Mouse (Mus musculus) heart, embryonic 13.5 days (tissue): ENCODE results near the gene Pank2. TPM values are rescaled to one million over a fixed set of nuclear protein-coding genes. Genes with fewer than 3 reads are reported as not detected.
"Not testable (repeated sequence)": the region's sequence is repeated elsewhere in the genome, so short reads cannot be mapped to it uniquely, and the experiment has no call there.

Source experiments
- ATAC-seq: fragments of 200-750 bp; cut with Nextera tagmentation; 2 replicates; pipeline ENCODE4 v1.8.0; 2017; ENCODE audit warnings: moderate TSS enrichment; ENCODE audit not compliant: insufficient number of reproducible peaks, low FRiP score, low TSS enrichment; ENCODE audit errors: extremely low read depth
- H3K27ac ChIP-seq: fragments of 300-500 bp; sonication (generic); replicated peaks from 2 replicates; pipeline ENCODE4 v1.5.1; 2015; ENCODE audit warnings: moderate library complexity, mild to moderate bottlenecking, inconsistent platforms
- H3K27me3 ChIP-seq: fragments of 300-500 bp; sonication (generic); replicated peaks from 2 replicates; pipeline ENCODE4 v1.6.1; 2015; ENCODE audit warnings: mild to moderate bottlenecking, inconsistent platforms
- H3K36me3 ChIP-seq: fragments of 300-500 bp; sonication (generic); 2 replicates; pipeline ENCODE4 v1.6.1; 2015; ENCODE audit warnings: mild to moderate bottlenecking, inconsistent platforms
- H3K4me1 ChIP-seq: fragments of 300-500 bp; sonication (generic); 2 replicates; pipeline ENCODE4 v1.6.1; 2015; ENCODE audit warnings: inconsistent platforms
- H3K4me2 ChIP-seq: fragments of 300-500 bp; sonication (generic); 2 replicates; pipeline ENCODE4 v1.6.1; 2015; ENCODE audit warnings: inconsistent platforms, mild to moderate bottlenecking, moderate library complexity
- H3K4me3 ChIP-seq: fragments of 300-500 bp; sonication (generic); 2 replicates; pipeline ENCODE4 v1.5.1; 2015; ENCODE audit warnings: moderate library complexity, mild to moderate bottlenecking, inconsistent platforms
- H3K9ac ChIP-seq: fragments of 300-500 bp; sonication (generic); 2 replicates; pipeline ENCODE4 v1.6.1; 2015; ENCODE audit warnings: inconsistent platforms, mild to moderate bottlenecking, moderate library complexity
- H3K9me3 ChIP-seq: fragments of 300-500 bp; sonication (generic); 2 replicates; pipeline ENCODE4 v1.6.1; 2016; ENCODE audit warnings: inconsistent platforms
- WGBS: fragments of 180-500 bp; shearing (Covaris S2); methylation state at CpG from one replicate; pipeline ENCODE4 v1.1.7; 2015; ENCODE audit warnings: mixed read lengths; 5-methylcytosine and 5-hydroxymethylcytosine counted together
- polyA plus RNA-seq: library from polyadenylated mRNA; unstranded; fragments of >200 nt; fragmentation: Nextera tagmentation; extraction: Ambion mirVana; gene quantifications from 2 replicates; pipeline ENCODE4 v1.2.1, GENCODE M21; 2015

Gene Pank2
- polyA plus RNA-seq, 1 experiment from 2014 or later: 20.8 TPM

- no peak for ATAC-seq
- Histone ChIP-seq H3K9me3 (no peaks in the 10 kb centered on the region), H3K4me3 (no peak overlapping the region), H3K27me3 (no peaks in the 10 kb centered on the region), H3K4me2 (no peak overlapping the region), H3K9ac (no peak overlapping the region), H3K36me3 (peaks cover 63% of the 10 kb centered on the region), H3K27ac (no peak overlapping the region), H3K4me1 (0 out of 2 replicates have a peak, but pooled peaks cover 7% of the 10 kb centered on the region)
- WGBS: 68% methylated on average over 2 of the region's 2 CpGs
These were observed 38.2 kb downstream of the Pank2 start for GRCm38 (mm10) chr2:131300485-131300884.

- Histone ChIP-seq H3K9ac (no peak overlapping the region), H3K4me1 (0 out of 2 replicates have a peak, but pooled peaks cover 7% of the 10 kb centered on the region), H3K27me3 (no peaks in the 10 kb centered on the region), H3K36me3 (peaks cover 51% of the 10 kb centered on the region), H3K4me3 (no peak overlapping the region), H3K4me2 (no peak overlapping the region), H3K27ac (no peak overlapping the region), H3K9me3 (no peaks in the 10 kb centered on the region)
- no peak for ATAC-seq
These were observed 39.3 kb downstream of the Pank2 start for GRCm38 (mm10) chr2:131301635-131302034.

GRCm38 (mm10) chr2:131304497-131304896, 42.2 kb downstream of the Pank2 start:
- 78% methylated on average over 9 of the region's 9 CpGs for WGBS

GRCm38 (mm10) chr2:131305226-131305625, 42.9 kb downstream of the Pank2 start:
- WGBS: 90% methylated on average over 1 of the region's 1 CpGs
- H3K36me3 ChIP-seq: peaks cover 27% of the 10 kb centered on the region
- not testable (repeated sequence) for H3K4me2 ChIP-seq, H3K27ac ChIP-seq, H3K9ac ChIP-seq, H3K27me3 ChIP-seq, ATAC-seq, H3K4me3 ChIP-seq, H3K9me3 ChIP-seq, H3K4me1 ChIP-seq

More at GRCm38 (mm10) chr2:131304497-131304896, 42.2 kb downstream of the Pank2 start:
- Histone ChIP-seq H3K4me1 (0 out of 2 replicates have a peak, but pooled peaks cover 5% of the 10 kb centered on the region), H3K27ac (no peak overlapping the region), H3K27me3 (no peaks in the 10 kb centered on the region), H3K4me3 (no peak overlapping the region), H3K4me2 (no peak overlapping the region), H3K9ac (no peak overlapping the region), H3K36me3 (peaks cover 30% of the 10 kb centered on the region), H3K9me3 (no peaks in the 10 kb centered on the region)
- no peak for ATAC-seq

GRCm38 (mm10) chr2:131307391-131307790, 45.1 kb downstream of the Pank2 start:
- no peak for ATAC-seq
- Histone ChIP-seq H3K27me3 (no peaks in the 10 kb centered on the region), H3K4me3 (no peak overlapping the region), H3K4me2 (no peak overlapping the region), H3K4me1 (no peaks in the 10 kb centered on the region), H3K27ac (no peak overlapping the region), H3K36me3 (peaks cover 32% of the 10 kb centered on the region), H3K9ac (no peak overlapping the region), H3K9me3 (no peaks in the 10 kb centered on the region)
- WGBS: 80% methylated on average over 5 of the region's 5 CpGs

GRCm38 (mm10) chr2:131307822-131308221, 45.5 kb downstream of the Pank2 start:
- Histone ChIP-seq H3K27ac (no peak overlapping the region), H3K9me3 (no peaks in the 10 kb centered on the region), H3K36me3 (peaks cover 27% of the 10 kb centered on the region), H3K4me2 (no peak overlapping the region), H3K27me3 (no peaks in the 10 kb centered on the region), H3K9ac (no peak overlapping the region), H3K4me1 (no peaks in the 10 kb centered on the region), H3K4me3 (no peak overlapping the region)
- ATAC-seq: no peak
- 84% methylated on average over 2 of the region's 2 CpGs for WGBS

GRCm38 (mm10) chr2:131309296-131309695, 47.0 kb downstream of the Pank2 start:
- Histone ChIP-seq H3K36me3 (peaks cover 14% of the 10 kb centered on the region), H3K4me3 (no peak overlapping the region), H3K4me2 (no peak overlapping the region), H3K27ac (no peak overlapping the region), H3K9me3 (no peaks in the 10 kb centered on the region), H3K9ac (no peak overlapping the region), H3K4me1 (no peaks in the 10 kb centered on the region), H3K27me3 (no peaks in the 10 kb centered on the region)
- ATAC-seq: no peak
- WGBS: 52% methylated on average over 6 of the region's 6 CpGs

GRCm38 (mm10) chr2:131316167-131316566, 53.9 kb downstream of the Pank2 start:
- Histone ChIP-seq H3K9me3 (peaks cover 6% of the 10 kb centered on the region), H3K36me3 (0 out of 2 replicates have a peak, but pooled peaks cover 4% of the 10 kb centered on the region), H3K4me3 (no peak overlapping the region), H3K27me3 (no peaks in the 10 kb centered on the region), H3K4me1 (peaks cover 3% of the 10 kb centered on the region), H3K4me2 (no peak overlapping the region), H3K27ac (no peak overlapping the region), H3K9ac (no peak overlapping the region)
- WGBS: 68% methylated on average over 2 of the region's 2 CpGs
- no peak for ATAC-seq

GRCm38 (mm10) chr2:131319401-131319800, 57.1 kb downstream of the Pank2 start:
- peaks cover 6% of the 10 kb centered on the region for H3K9me3 ChIP-seq
- no peak overlapping the region for H3K27ac ChIP-seq
- no peaks in the 10 kb centered on the region for H3K36me3 ChIP-seq
- no peak overlapping the region for H3K9ac ChIP-seq
- no peak overlapping the region for H3K4me3 ChIP-seq
- H3K4me2 ChIP-seq: no peak overlapping the region
- WGBS: 85% methylated on average over 6 of the region's 6 CpGs
- H3K4me1 ChIP-seq: peaks cover 6% of the 10 kb centered on the region
- no peaks in the 10 kb centered on the region for H3K27me3 ChIP-seq
- ATAC-seq: no peak

GRCm38 (mm10) chr2:131321192-131321591, 58.9 kb downstream of the Pank2 start:
- not testable (repeated sequence) for H3K36me3 ChIP-seq, H3K27me3 ChIP-seq, H3K9ac ChIP-seq, H3K4me3 ChIP-seq, H3K4me2 ChIP-seq, H3K9me3 ChIP-seq, ATAC-seq, H3K27ac ChIP-seq
- peaks cover 13% of the 10 kb centered on the region for H3K4me1 ChIP-seq
- 19% methylated on average over 3 of the region's 3 CpGs for WGBS

- WGBS: 24% methylated on average over 1 of the region's 1 CpGs
These were observed 61.4 kb downstream of the Pank2 start for GRCm38 (mm10) chr2:131323675-131324074.

GRCm38 (mm10) chr2:131326044-131326443, 63.7 kb downstream of the Pank2 start:
- no peak overlapping the region for H3K4me2 ChIP-seq
- no peak overlapping the region for H3K27ac ChIP-seq
- H3K9ac ChIP-seq: no peak overlapping the region
- H3K9me3 ChIP-seq: no peaks in the 10 kb centered on the region
- H3K4me3 ChIP-seq: no peak overlapping the region
- H3K36me3 ChIP-seq: no peaks in the 10 kb centered on the region
- WGBS: 60% methylated on average over 3 of the region's 3 CpGs
- no peak for ATAC-seq
- no peaks in the 10 kb centered on the region for H3K27me3 ChIP-seq
- H3K4me1 ChIP-seq: peaks cover 12% of the 10 kb centered on the region

More at GRCm38 (mm10) chr2:131323675-131324074, 61.4 kb downstream of the Pank2 start:
- Histone ChIP-seq H3K36me3 (no peaks in the 10 kb centered on the region), H3K9ac (no peak overlapping the region), H3K4me3 (no peak overlapping the region), H3K27me3 (no peaks in the 10 kb centered on the region), H3K4me1 (peaks cover 13% of the 10 kb centered on the region), H3K27ac (no peak overlapping the region), H3K9me3 (peaks cover 3% of the 10 kb centered on the region; the same call in 1 of the 2 replicates), H3K4me2 (no peak overlapping the region)
- ATAC-seq: no peak
